Mouse (Mus musculus): ENCODE data around the gene Podnl1. TPM values are rescaled to one million over a fixed set of nuclear protein-coding genes. Genes with fewer than 3 reads are reported as not detected.

Podnl1 gene
- total RNA-seq, 4 experiments from 2014 or later, result not detected

Small RNA genes lying within 50 kb of the gene (microRNA-seq; reads per million reads assigned to microRNA genes)
- gene Gm25110 (0 reads per million in 2 experiments), gene Mir181c (992 to 1,730 reads per million in 2 experiments), gene Mir181d (1,375 to 1,635 reads per million in 2 experiments), gene Mir709 (0 reads per million in 2 experiments)

Other genes starting within 250 kb of the Podnl1 start
- gene Adgrl1, start 225.9 kb upstream of the Podnl1 start, total RNA-seq (2022), result 100 to 1,000 TPM; 330 to 370 (median 359) TPM
- under 1 TPM; 0.26 to 0.76 (median 0.34) TPM for gene Gm10644, start 170.8 kb upstream of the Podnl1 start, total RNA-seq (2022)
- 1 to 10 TPM in 3 of 4 experiments, under 1 TPM in 1; 0.83 to 1.1 (median 1.0) TPM for gene Asf1b, start 170.5 kb upstream of the Podnl1 start, total RNA-seq (2022)
- 100 to 1,000 TPM; 247 to 270 (median 264) TPM for gene Prkaca, start 153.0 kb upstream of the Podnl1 start, total RNA-seq (2022)
- 10 to 100 TPM; 43.5 to 53.7 (median 46.3) TPM for gene Samd1, start 128.3 kb upstream of the Podnl1 start, total RNA-seq (2022)
- gene 1700067K01Rik, start 124.5 kb upstream of the Podnl1 start, total RNA-seq (2022), result under 1 TPM; 0.34 to 0.77 (median 0.48) TPM
- 1 to 10 TPM in 3 of 4 experiments, under 1 TPM in 1; 0.37 to 2.6 (median 1.5) TPM for gene 2210011C24Rik, start 113.8 kb upstream of the Podnl1 start, total RNA-seq (2022)
- 1 to 10 TPM; 1.5 to 4.5 (median 2.3) TPM for gene Palm3, start 104.5 kb upstream of the Podnl1 start, total RNA-seq (2022)
- gene Il27ra, start 83.4 kb upstream of the Podnl1 start, total RNA-seq (2022), result under 1 TPM; 0.36 to 0.57 (median 0.47) TPM
- not detected for gene Rln3, start 81.0 kb upstream of the Podnl1 start, total RNA-seq (2022)
- 1 to 10 TPM; 4.1 to 4.6 (median 4.5) TPM for gene Gm10643, start 60.9 kb upstream of the Podnl1 start, total RNA-seq (2022)
- gene Rfx1, start 59.2 kb upstream of the Podnl1 start, total RNA-seq (2022), result 10 to 100 TPM; 19.5 to 26.3 (median 24.3) TPM
- gene Dcaf15, start 21.2 kb upstream of the Podnl1 start, total RNA-seq (2022), result 10 to 100 TPM; 17.0 to 19.8 (median 18.5) TPM
- gene Cc2d1a, start 21.9 kb downstream of the Podnl1 start, total RNA-seq (2022), result 10 to 100 TPM; 44.3 to 52.9 (median 47.4) TPM
- gene 4930432K21Rik, start 22.0 kb downstream of the Podnl1 start, total RNA-seq (2022), result 1 to 10 TPM; 2.8 to 3.2 (median 3.1) TPM
- 1 to 10 TPM; 2.8 to 3.8 (median 3.2) TPM for gene Nanos3, start 59.2 kb downstream of the Podnl1 start, total RNA-seq (2022)
- gene Zswim4, start 111.1 kb downstream of the Podnl1 start, total RNA-seq (2022), result 10 to 100 TPM; 12.9 to 13.8 (median 13.3) TPM
- 100 to 1,000 TPM in 2 of 4 experiments, 10 to 100 TPM in 2; 97.1 to 133 (median 108) TPM for gene D8Ertd738e, start 123.7 kb downstream of the Podnl1 start, total RNA-seq (2022)
- 10 to 100 TPM; 14.3 to 18.7 (median 16.2) TPM for gene Mri1, start 131.3 kb downstream of the Podnl1 start, total RNA-seq (2022)
- gene Ccdc130, start 144.4 kb downstream of the Podnl1 start, total RNA-seq (2022), result 10 to 100 TPM; 24.6 to 29.7 (median 27.8) TPM